Mouse (Mus musculus) embryonic facial prominence, embryonic 15.5 days (tissue): ENCODE results near the gene Trpm3. TPM values are rescaled to one million over a fixed set of nuclear protein-coding genes. Genes with fewer than 3 reads are reported as not detected.
A peak's percentile ranks its signal among the peaks of the same experiment; 100 is the strongest.

Experiments
- ATAC-seq: fragments of 200-750 bp; cut with Nextera tagmentation; 2 replicates; pipeline ENCODE4 v1.8.0; 2017; ENCODE audit warnings: low read depth, moderate TSS enrichment; ENCODE audit not compliant: insufficient number of reproducible peaks, low FRiP score, low TSS enrichment
- H3K27ac ChIP-seq: fragments of 300-500 bp; sonication (generic); replicated peaks from 2 replicates; pipeline ENCODE4 v1.5.1; 2015; ENCODE audit warnings: mild to moderate bottlenecking, inconsistent platforms
- H3K27me3 ChIP-seq: fragments of 300-500 bp; sonication (generic); 2 replicates; pipeline ENCODE4 v1.6.1; 2015; ENCODE audit warnings: inconsistent platforms
- H3K36me3 ChIP-seq: fragments of 300-500 bp; sonication (generic); 2 replicates; pipeline ENCODE4 v1.6.1; 2015; ENCODE audit warnings: mild to moderate bottlenecking, inconsistent platforms
- H3K4me1 ChIP-seq: fragments of 300-500 bp; sonication (generic); 2 replicates; pipeline ENCODE4 v1.6.1; 2015; ENCODE audit warnings: inconsistent platforms
- H3K4me2 ChIP-seq: fragments of 300-500 bp; sonication (generic); replicated peaks from 2 replicates; pipeline ENCODE4 v1.6.1; 2015; ENCODE audit warnings: mild to moderate bottlenecking, inconsistent platforms
- H3K4me3 ChIP-seq: fragments of 300-500 bp; sonication (generic); replicated peaks from 2 replicates; pipeline ENCODE4 v1.5.1; 2015; ENCODE audit warnings: mild to moderate bottlenecking, inconsistent platforms
- H3K9ac ChIP-seq: fragments of 300-500 bp; sonication (generic); 2 replicates; pipeline ENCODE4 v1.6.1; 2015; ENCODE audit warnings: inconsistent platforms
- H3K9me3 ChIP-seq: fragments of 300-500 bp; sonication (generic); replicated peaks from 2 replicates; pipeline ENCODE4 v1.6.1; 2016; ENCODE audit warnings: inconsistent platforms
- WGBS: fragments of 180-500 bp; shearing (Covaris S2); methylation state at CpG from one replicate; pipeline ENCODE4 v1.1.7; 2015; 5-methylcytosine and 5-hydroxymethylcytosine counted together
- polyA plus RNA-seq: library from polyadenylated mRNA; unstranded; fragments of >200 nt; fragmentation: Nextera tagmentation; extraction: Ambion mirVana; gene quantifications from 2 replicates; pipeline ENCODE4 v1.2.1, GENCODE M21; 2015

Trpm3 gene
- polyA plus RNA-seq, 1 experiment from 2014 or later: 2.6 TPM

GRCm38 (mm10) chr19:22930368-22930834 is 791.6 kb downstream of the Trpm3 start:
- Histone ChIP-seq H3K4me1 (peaks cover 18% of the 10 kb centered on the region), H3K4me2 (no peak overlapping the region), H3K4me3 (no peak overlapping the region), H3K9ac (no peak overlapping the region), H3K27me3 (no peaks in the 10 kb centered on the region), H3K36me3 (no peaks in the 10 kb centered on the region), H3K9me3 (no peaks in the 10 kb centered on the region), H3K27ac (0 out of 2 replicates have a peak overlapping the region, but pooled peaks have one; percentile 34)
- 56% methylated on average over 7 of the region's 7 CpGs for WGBS
- no peak for ATAC-seq

GRCm38 (mm10) chr19:22931006-22931405 is 792.2 kb downstream of the Trpm3 start:
- H3K4me3 ChIP-seq: no peak overlapping the region
- no peaks in the 10 kb centered on the region for H3K9me3 ChIP-seq
- ATAC-seq: no peak
- no peak overlapping the region for H3K4me2 ChIP-seq
- H3K27me3 ChIP-seq: no peaks in the 10 kb centered on the region
- H3K27ac ChIP-seq: no peak overlapping the region; the same call in 1 of the 2 replicates
- H3K4me1 ChIP-seq: peaks cover 15% of the 10 kb centered on the region
- no peak overlapping the region for H3K9ac ChIP-seq
- H3K36me3 ChIP-seq: no peaks in the 10 kb centered on the region
- 74% methylated on average over 6 of the region's 6 CpGs for WGBS

GRCm38 (mm10) chr19:22935067-22935466 is 796.2 kb downstream of the Trpm3 start:
- Histone ChIP-seq H3K36me3 (no peaks in the 10 kb centered on the region), H3K9me3 (no peaks in the 10 kb centered on the region), H3K4me3 (no peak overlapping the region), H3K4me2 (no peak overlapping the region), H3K9ac (no peak overlapping the region), H3K27ac (no peak overlapping the region), H3K4me1 (peaks cover 22% of the 10 kb centered on the region), H3K27me3 (no peaks in the 10 kb centered on the region)
- ATAC-seq: no peak
- WGBS: 77% methylated on average over 3 of the region's 3 CpGs

- ATAC-seq: 0 out of 2 replicates have a peak, but pooled peaks have one; percentile 15
- Histone ChIP-seq H3K4me3 (no peak overlapping the region), H3K27me3 (no peaks in the 10 kb centered on the region), H3K9ac (no peak overlapping the region), H3K27ac (no peak overlapping the region; the same call in 1 of the 2 replicates), H3K4me2 (no peak overlapping the region), H3K9me3 (no peaks in the 10 kb centered on the region), H3K36me3 (no peaks in the 10 kb centered on the region), H3K4me1 (peaks cover 22% of the 10 kb centered on the region)
- WGBS: 19% methylated on average over 14 of the region's 14 CpGs
Observed at GRCm38 (mm10) chr19:22938848-22939724, 800.2 kb downstream of the Trpm3 start.

GRCm38 (mm10) chr19:22939836-22940235 is 801.0 kb downstream of the Trpm3 start:
- H3K4me3 ChIP-seq: no peak overlapping the region
- H3K4me1 ChIP-seq: peaks cover 22% of the 10 kb centered on the region
- 47% methylated on average over 5 of the region's 5 CpGs for WGBS
- no peak overlapping the region for H3K4me2 ChIP-seq
- no peak for ATAC-seq
- H3K27ac ChIP-seq: peak overlapping the region; percentile 36; the same call in 1 of the 2 replicates
- H3K36me3 ChIP-seq: no peaks in the 10 kb centered on the region
- H3K9me3 ChIP-seq: no peaks in the 10 kb centered on the region
- no peaks in the 10 kb centered on the region for H3K27me3 ChIP-seq
- no peak overlapping the region for H3K9ac ChIP-seq

- H3K36me3 ChIP-seq: no peaks in the 10 kb centered on the region
- H3K9me3 ChIP-seq: no peaks in the 10 kb centered on the region
- H3K9ac ChIP-seq: no peak overlapping the region
- no peak overlapping the region for H3K27ac ChIP-seq
- 38% methylated on average over 5 of the region's 5 CpGs for WGBS
- ATAC-seq: peak; percentile 65; the same call in 1 of the 2 replicates
- no peak overlapping the region for H3K4me2 ChIP-seq
- H3K4me1 ChIP-seq: peaks cover 22% of the 10 kb centered on the region
- H3K27me3 ChIP-seq: no peaks in the 10 kb centered on the region
- H3K4me3 ChIP-seq: no peak overlapping the region
Observed at GRCm38 (mm10) chr19:22940487-22940886, 801.6 kb downstream of the Trpm3 start.

GRCm38 (mm10) chr19:22940956-22941355 is 802.1 kb downstream of the Trpm3 start:
- H3K27me3 ChIP-seq: no peaks in the 10 kb centered on the region
- WGBS: 84% methylated on average over 9 of the region's 9 CpGs
- H3K4me1 ChIP-seq: peaks cover 22% of the 10 kb centered on the region
- no peak overlapping the region for H3K4me3 ChIP-seq
- no peak overlapping the region for H3K27ac ChIP-seq
- no peaks in the 10 kb centered on the region for H3K36me3 ChIP-seq
- ATAC-seq: no peak
- H3K9me3 ChIP-seq: no peaks in the 10 kb centered on the region
- H3K4me2 ChIP-seq: no peak overlapping the region
- no peak overlapping the region for H3K9ac ChIP-seq

GRCm38 (mm10) chr19:22952480-22952879 is 813.6 kb downstream of the Trpm3 start:
- H3K9me3 ChIP-seq: no peaks in the 10 kb centered on the region
- no peak overlapping the region for H3K4me3 ChIP-seq
- no peak overlapping the region for H3K27ac ChIP-seq
- no peaks in the 10 kb centered on the region for H3K27me3 ChIP-seq
- H3K4me2 ChIP-seq: no peak overlapping the region
- no peak overlapping the region for H3K9ac ChIP-seq
- H3K4me1 ChIP-seq: no peaks in the 10 kb centered on the region
- H3K36me3 ChIP-seq: no peaks in the 10 kb centered on the region
- ATAC-seq: no peak
- WGBS: 79% methylated on average over 3 of the region's 3 CpGs

GRCm38 (mm10) chr19:22953191-22953590 is 814.3 kb downstream of the Trpm3 start:
- 71% methylated on average over 4 of the region's 4 CpGs for WGBS
- H3K4me2 ChIP-seq: no peak overlapping the region
- H3K27ac ChIP-seq: no peak overlapping the region
- no peaks in the 10 kb centered on the region for H3K9me3 ChIP-seq
- no peaks in the 10 kb centered on the region for H3K4me1 ChIP-seq
- no peak for ATAC-seq
- no peaks in the 10 kb centered on the region for H3K36me3 ChIP-seq
- no peak overlapping the region for H3K4me3 ChIP-seq
- H3K9ac ChIP-seq: no peak overlapping the region
- no peaks in the 10 kb centered on the region for H3K27me3 ChIP-seq

- H3K9me3 ChIP-seq: no peaks in the 10 kb centered on the region
- no peak overlapping the region for H3K4me3 ChIP-seq
- ATAC-seq: no peak
- H3K4me1 ChIP-seq: no peaks in the 10 kb centered on the region
- H3K27me3 ChIP-seq: no peaks in the 10 kb centered on the region
- H3K9ac ChIP-seq: no peak overlapping the region
- H3K36me3 ChIP-seq: no peaks in the 10 kb centered on the region
- H3K27ac ChIP-seq: no peak overlapping the region
- H3K4me2 ChIP-seq: no peak overlapping the region
- WGBS: 69% methylated on average over 4 of the region's 4 CpGs
Observed at GRCm38 (mm10) chr19:22958414-22958813, 819.6 kb downstream of the Trpm3 start.

- H3K36me3 ChIP-seq: no peaks in the 10 kb centered on the region
- H3K9me3 ChIP-seq: no peaks in the 10 kb centered on the region
- ATAC-seq: peak; percentile 19; the same call in 1 of the 2 replicates
- H3K4me1 ChIP-seq: no peaks in the 10 kb centered on the region
- H3K27ac ChIP-seq: no peak overlapping the region
- WGBS: 74% methylated on average over 14 of the region's 14 CpGs
- no peak overlapping the region for H3K9ac ChIP-seq
- no peak overlapping the region for H3K4me3 ChIP-seq
- H3K27me3 ChIP-seq: no peaks in the 10 kb centered on the region
- H3K4me2 ChIP-seq: no peak overlapping the region
Observed at GRCm38 (mm10) chr19:22960450-22961265, 821.8 kb downstream of the Trpm3 start.
